Mouse (Mus musculus) myocyte (in vitro differentiated cells): Measurements from ENCODE around the gene Cnot10. TPM values are rescaled to one million over a fixed set of nuclear protein-coding genes. Genes with fewer than 3 reads are reported as not detected.

Experiments used
- H3K27me3 ChIP-seq: one replicate; pipeline ENCODE4 v1.6.1; 2011; ENCODE audit not compliant: control insufficient read depth, insufficient read depth, insufficient read length
- H3K36me3 ChIP-seq: one replicate; pipeline ENCODE4 v1.6.1; 2011; ENCODE audit not compliant: control insufficient read depth, insufficient read depth
- H3K4me2 ChIP-seq: one replicate; pipeline ENCODE4 v1.6.1; 2011; ENCODE audit warnings: low read depth, control low read depth
- H3K4me3 ChIP-seq: one replicate; pipeline ENCODE4 v1.5.1; 2011; ENCODE audit warnings: mild to moderate bottlenecking, control low read depth, moderate library complexity
- H3K79me2 ChIP-seq: one replicate; pipeline ENCODE4 v1.6.1; 2011; ENCODE audit not compliant: control insufficient read depth, insufficient read depth
- H3ac ChIP-seq: one replicate; pipeline ENCODE4 v1.6.1; 2011; ENCODE audit not compliant: control insufficient read depth, insufficient read length
- E2F4 ChIP-seq: IDR thresholded peaks from one replicate; pipeline ENCODE4 v1.6.1; 2011; ENCODE audit warnings: mild to moderate bottlenecking, control low read depth, moderate library complexity; ENCODE audit not compliant: insufficient read depth
- MAX ChIP-seq: IDR thresholded peaks from one replicate; pipeline ENCODE4 v1.6.1; 2011; ENCODE audit warnings: low read depth, mild to moderate bottlenecking, control low read depth
- MYOD1 ChIP-seq, 3 experiments: IDR thresholded peaks; one replicate each; pipeline ENCODE4 v1.6.1; 2011; ENCODE audit warnings: control low read depth in 2 of 3, low read depth in 2 of 3, mild to moderate bottlenecking in 2 of 3, moderate library complexity in 1 of 3; ENCODE audit not compliant: insufficient read length in 2 of 3, control insufficient read depth in 1 of 3
- MYOG ChIP-seq, 3 experiments: IDR thresholded peaks; one replicate each; pipeline ENCODE4 v1.6.1; 2011; ENCODE audit warnings: control low read depth in 2 of 3, low read depth in 2 of 3, mild to moderate bottlenecking in 2 of 3; ENCODE audit not compliant: insufficient read length in 2 of 3, control insufficient read depth in 1 of 3, insufficient read depth in 1 of 3
- POLR2A ChIP-seq: IDR thresholded peaks from one replicate; pipeline ENCODE4 v1.6.1; 2011; ENCODE audit warnings: low read depth, mild to moderate bottlenecking, control low read depth, moderate library complexity; ENCODE audit not compliant: insufficient read length
- POLR2AphosphoS2 ChIP-seq: IDR thresholded peaks from one replicate; pipeline ENCODE4 v1.6.1; 2011; ENCODE audit warnings: low read depth, control low read depth; ENCODE audit not compliant: insufficient read length
- REST ChIP-seq: IDR thresholded peaks from one replicate; pipeline ENCODE4 v1.6.1; 2011; ENCODE audit warnings: mild to moderate bottlenecking, control low read depth, moderate library complexity; ENCODE audit not compliant: insufficient read depth, insufficient read length
- SRF ChIP-seq: IDR thresholded peaks from one replicate; pipeline ENCODE4 v1.6.1; 2011; ENCODE audit warnings: low read depth; ENCODE audit not compliant: control insufficient read depth, insufficient read length
- TCF12 ChIP-seq: IDR thresholded peaks from one replicate; pipeline ENCODE4 v1.6.1; 2011; ENCODE audit warnings: mild to moderate bottlenecking, control low read depth; ENCODE audit not compliant: poor library complexity, insufficient read depth, severe bottlenecking
- TCF3 ChIP-seq: IDR thresholded peaks from one replicate; pipeline ENCODE4 v1.6.1; 2011; ENCODE audit warnings: low read depth, control low read depth; ENCODE audit not compliant: insufficient read length
- USF1 ChIP-seq: IDR thresholded peaks from one replicate; pipeline ENCODE4 v1.6.1; 2011; ENCODE audit warnings: low read depth, mild to moderate bottlenecking, control low read depth, moderate library complexity
- polyA plus RNA-seq: library from polyadenylated mRNA; unstranded; fragments of >200 nt; fragmentation: generic; extraction: Trizol; gene quantifications from one replicate; pipeline ENCODE4 v1.2.1, GENCODE M21; 2012; ENCODE audit warnings: missing spikeins

Cnot10 gene
- 29.1 TPM for polyA plus RNA-seq

- Histone ChIP-seq H3K4me2 (peak within 1 kb of the TSS; percentile 94), H3K4me3 (peak within 1 kb of the TSS; percentile 56), H3ac (peak within 1 kb of the TSS; percentile 13), H3K36me3 (no peaks in the 10 kb centered on the region), H3K79me2 (peaks cover 41% of the 10 kb centered on the region), H3K27me3 (no peaks in the 10 kb centered on the region)
- TF ChIP-seq USF1 (no peak), POLR2A (peak; percentile 80), POLR2AphosphoS2 (peak; percentile 78)
Measured at GRCm38 (mm10) chr9:114639839-114640646, at the start of gene Cnot10. Cnot10 (minus strand) TSS chr9:114640184.

- peaks cover 12% of the 10 kb centered on the region for H3K36me3 ChIP-seq
- H3K4me2 ChIP-seq = peak overlapping the region; percentile 77
- peak overlapping the region; percentile 86 for H3K4me3 ChIP-seq
- H3K27me3 ChIP-seq = no peaks in the 10 kb centered on the region
- H3K79me2 ChIP-seq = peaks cover 47% of the 10 kb centered on the region
- TF ChIP-seq MYOG (IDR thresholded peaks at IDR 0.05; ENCODE audit: control insufficient read depth in 1 of 3, insufficient read depth in 1 of 3, insufficient read length in 2 of 3, low read depth in 2 of 3) (no peak), MYOD1 (IDR thresholded peaks at IDR 0.05; ENCODE audit: control insufficient read depth in 1 of 3, insufficient read length in 2 of 3, low read depth in 2 of 3) (peak in 1 of 3 experiments; percentile 41)
- peak overlapping the region; percentile 98 for H3ac ChIP-seq
Measured at GRCm38 (mm10) chr9:114688953-114689407, 49.0 kb upstream of the Cnot10 start.

- Histone ChIP-seq H3K79me2 (peaks cover 41% of the 10 kb centered on the region), H3K36me3 (peaks cover 12% of the 10 kb centered on the region), H3K27me3 (no peaks in the 10 kb centered on the region), H3K4me3 (peak within 1 kb of the TSS; percentile 86), H3ac (peak within 1 kb of the TSS; percentile 98), H3K4me2 (peak within 1 kb of the TSS; percentile 91)
- TF ChIP-seq POLR2A (peak; percentile 79), MYOG (IDR thresholded peaks at IDR 0.05; ENCODE audit: control insufficient read depth in 1 of 3, insufficient read depth in 1 of 3, insufficient read length in 2 of 3, low read depth in 2 of 3) (no peak), TCF12 (no peak), MAX (no peak), MYOD1 (IDR thresholded peaks at IDR 0.05; ENCODE audit: control insufficient read depth in 1 of 3, insufficient read length in 2 of 3, low read depth in 2 of 3) (peak in 1 of 3 experiments; percentile 23), TCF3 (no peak), SRF (no peak), POLR2AphosphoS2 (peak; percentile 88), REST (no peak)
Measured at GRCm38 (mm10) chr9:114688252-114688952, 48.4 kb upstream of the Cnot10 start, which contains the start of gene Dync1li1. Dync1li1 (plus strand) TSS chr9:114688790.

- Histone ChIP-seq H3K79me2 (peaks cover 34% of the 10 kb centered on the region), H3K36me3 (peaks cover 9% of the 10 kb centered on the region), H3ac (peak overlapping the region; percentile 98), H3K4me2 (peak overlapping the region; percentile 91), H3K4me3 (peak overlapping the region; percentile 86), H3K27me3 (no peaks in the 10 kb centered on the region)
- TF ChIP-seq POLR2A (no peak), POLR2AphosphoS2 (no peak), REST (no peak), E2F4 (no peak), TCF12 (no peak), MYOG (IDR thresholded peaks at IDR 0.05; ENCODE audit: control insufficient read depth in 1 of 3, insufficient read depth in 1 of 3, insufficient read length in 2 of 3, low read depth in 2 of 3) (no peak)
Measured at GRCm38 (mm10) chr9:114687639-114688038, 47.7 kb upstream of the Cnot10 start.

GRCm38 (mm10) chr9:114686245-114686644, 46.3 kb upstream of the Cnot10 start:
- no peak overlapping the region for H3K4me3 ChIP-seq
- no peaks in the 10 kb centered on the region for H3K27me3 ChIP-seq
- H3K4me2 ChIP-seq = no peak overlapping the region
- H3K36me3 ChIP-seq = peaks cover 4% of the 10 kb centered on the region
- no peak overlapping the region for H3ac ChIP-seq
- peaks cover 20% of the 10 kb centered on the region for H3K79me2 ChIP-seq
- TF ChIP-seq E2F4 = no peak
- no peak for TF ChIP-seq MAX
- TF ChIP-seq SRF = no peak
